Mouse (Mus musculus) leukemia stem cell, adult 10-12 weeks (primary cell): ENCODE data around the gene 1700010B08Rik. TPM values are rescaled to one million over a fixed set of nuclear protein-coding genes. Genes with fewer than 3 reads are reported as not detected.

Source experiments
- polyA plus RNA-seq: library from polyadenylated mRNA; stranded (reverse); fragments of >175 nt; gene quantifications from 2 replicates; pipeline ENCODE4 v1.2.3, GENCODE M21; 2012; ENCODE audit warnings: low replicate concordance

The 1700010B08Rik gene
- not detected in 2 replicates for polyA plus RNA-seq

DNA sequence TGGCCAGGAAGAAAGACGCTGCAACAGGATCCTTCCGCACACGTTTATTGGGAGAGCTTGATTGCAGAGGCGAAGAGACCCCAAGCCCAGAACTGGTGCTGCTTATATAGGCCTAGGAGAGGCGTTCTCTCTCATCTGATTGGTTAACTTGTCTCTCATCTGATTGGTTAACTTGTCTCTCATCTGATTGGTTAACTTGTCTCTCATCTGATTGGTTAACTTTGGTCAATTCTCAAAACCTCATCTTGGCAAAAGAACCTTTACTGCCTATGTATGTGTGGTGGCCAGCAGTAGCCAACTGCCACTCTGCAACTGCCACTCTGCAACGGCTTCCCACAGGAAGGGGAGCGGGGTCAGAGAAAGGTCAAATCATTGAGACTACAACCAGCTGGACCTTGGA lies at the start of gene 1700010B08Rik:
1700010B08Rik (plus strand) TSS at position 301 of the 400 bp plus-strand sequence.

DNA sequence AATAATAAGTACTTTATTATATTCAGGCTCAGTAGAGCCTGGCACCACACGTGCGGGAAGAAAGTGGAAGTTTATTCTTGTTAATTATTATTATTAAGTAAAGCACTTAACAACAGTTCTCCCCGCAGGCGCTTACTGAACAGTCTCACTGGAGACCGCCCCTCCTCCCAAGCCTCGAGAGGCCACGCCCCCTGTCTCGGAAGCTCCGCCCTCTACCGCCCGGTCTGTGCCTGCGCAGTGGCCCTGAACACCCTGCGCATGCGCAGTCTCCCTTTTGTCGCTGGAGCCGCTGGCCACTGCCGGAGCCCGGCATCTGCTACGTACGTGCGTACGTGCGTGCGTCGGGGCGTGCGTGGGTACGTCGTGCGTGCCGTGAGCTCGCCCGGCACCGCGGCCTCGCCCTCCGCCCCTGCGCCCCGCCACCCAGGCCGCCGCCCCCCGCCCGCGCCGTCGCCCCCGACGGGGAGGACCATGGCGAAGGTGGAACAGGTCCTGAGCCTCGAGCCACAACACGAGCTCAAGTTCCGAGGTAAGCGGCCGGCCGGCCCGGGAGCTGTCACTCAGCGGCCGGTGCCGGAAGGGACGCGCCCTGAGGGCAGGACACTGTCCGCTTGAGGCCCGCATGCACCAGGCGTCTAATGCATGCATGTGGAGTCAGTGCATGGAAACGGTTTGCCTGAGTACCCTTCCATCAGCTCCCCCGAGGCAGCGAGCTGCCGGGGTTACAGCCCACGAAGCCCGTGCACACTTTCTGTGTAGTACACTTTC lies 18.2 kb downstream of the 1700010B08Rik start, which contains the start of gene Vapb:
Vapb (plus strand) TSS at position 290 of the 768 bp plus-strand sequence.

Other genes with a start within 250 kb of the 1700010B08Rik start
- gene 1700021F07Rik, start 196.8 kb upstream of the 1700010B08Rik start, polyA plus RNA-seq, result not detected in 2 replicates
- not detected in 2 replicates for gene Ankrd60, start 141.1 kb upstream of the 1700010B08Rik start, polyA plus RNA-seq
- gene Rab22a, start 59.7 kb upstream of the 1700010B08Rik start, polyA plus RNA-seq, result 19.2 and 44.7 TPM in 2 replicates
- gene Vapb, start 18.1 kb downstream of the 1700010B08Rik start, polyA plus RNA-seq, result 10.8 and 13.2 TPM in 2 replicates